Mouse (Mus musculus) intestine, postnatal 0 days (tissue): Measurements from ENCODE around the gene Dtx1. TPM values are rescaled to one million over a fixed set of nuclear protein-coding genes. Genes with fewer than 3 reads are reported as not detected.

Source experiments
- ATAC-seq: fragments of 200-750 bp; cut with Nextera tagmentation; 2 replicates; pipeline ENCODE4 v1.8.0; 2017; ENCODE audit warnings: mild to moderate bottlenecking, moderate TSS enrichment, moderate library complexity
- H3K27ac ChIP-seq: fragments of 300-500 bp; sonication (generic); 2 replicates; pipeline ENCODE4 v1.5.1; 2014; ENCODE audit warnings: mild to moderate bottlenecking, low read depth, low read length, moderate library complexity
- H3K27me3 ChIP-seq: fragments of 300-500 bp; sonication (generic); replicated peaks from 2 replicates; pipeline ENCODE4 v1.6.1; 2014; ENCODE audit warnings: low read length, mixed read lengths; ENCODE audit not compliant: control insufficient read depth, insufficient read depth
- H3K36me3 ChIP-seq: fragments of 300-500 bp; sonication (generic); 2 replicates; pipeline ENCODE4 v1.6.1; 2014; ENCODE audit warnings: mild to moderate bottlenecking, moderate library complexity; ENCODE audit not compliant: control insufficient read depth, insufficient read depth
- H3K4me1 ChIP-seq: fragments of 300-500 bp; sonication (generic); replicated peaks from 2 replicates; pipeline ENCODE4 v1.6.1; 2014; ENCODE audit warnings: antibody characterized with exemption, low read length, mixed read lengths; ENCODE audit not compliant: control insufficient read depth, insufficient read depth
- H3K4me2 ChIP-seq: fragments of 300-500 bp; sonication (generic); replicated peaks from 2 replicates; pipeline ENCODE4 v1.6.1; 2014; ENCODE audit warnings: low read depth, mild to moderate bottlenecking, moderate library complexity
- H3K4me3 ChIP-seq: fragments of 300-500 bp; sonication (generic); 2 replicates; pipeline ENCODE4 v1.5.1; 2014; ENCODE audit warnings: low read depth, low read length
- H3K9ac ChIP-seq: fragments of 300-500 bp; sonication (generic); 2 replicates; pipeline ENCODE4 v1.6.1; 2014; ENCODE audit warnings: mild to moderate bottlenecking, low read depth, low read length
- H3K9me3 ChIP-seq: fragments of 300-500 bp; sonication (generic); 2 replicates; pipeline ENCODE4 v1.6.1; 2016; ENCODE audit warnings: mixed run types; ENCODE audit not compliant: control insufficient read depth
- CTCF ChIP-seq: sonication (generic); IDR thresholded peaks from 2 replicates; pipeline ENCODE4 v1.5.1; 2016; ENCODE audit warnings: low read depth, mild to moderate bottlenecking, control low read depth, antibody characterized with exemption, moderate library complexity
- WGBS: fragments of 180-500 bp; shearing (Covaris S2); extraction: QIAGEN DNeasy Blood & Tissue Kit; methylation state at CpG from one replicate; pipeline ENCODE4 v1.1.7; 2014; 5-methylcytosine and 5-hydroxymethylcytosine counted together
- polyA plus RNA-seq: library from polyadenylated mRNA; unstranded; fragments of >200 nt; fragmentation: Nextera tagmentation; extraction: Ambion mirVana; gene quantifications from 2 replicates; pipeline ENCODE4 v1.2.1, GENCODE M21; 2015

Gene Dtx1
- polyA plus RNA-seq, 1 experiment from 2014 or later: 2.3 TPM

DNA sequence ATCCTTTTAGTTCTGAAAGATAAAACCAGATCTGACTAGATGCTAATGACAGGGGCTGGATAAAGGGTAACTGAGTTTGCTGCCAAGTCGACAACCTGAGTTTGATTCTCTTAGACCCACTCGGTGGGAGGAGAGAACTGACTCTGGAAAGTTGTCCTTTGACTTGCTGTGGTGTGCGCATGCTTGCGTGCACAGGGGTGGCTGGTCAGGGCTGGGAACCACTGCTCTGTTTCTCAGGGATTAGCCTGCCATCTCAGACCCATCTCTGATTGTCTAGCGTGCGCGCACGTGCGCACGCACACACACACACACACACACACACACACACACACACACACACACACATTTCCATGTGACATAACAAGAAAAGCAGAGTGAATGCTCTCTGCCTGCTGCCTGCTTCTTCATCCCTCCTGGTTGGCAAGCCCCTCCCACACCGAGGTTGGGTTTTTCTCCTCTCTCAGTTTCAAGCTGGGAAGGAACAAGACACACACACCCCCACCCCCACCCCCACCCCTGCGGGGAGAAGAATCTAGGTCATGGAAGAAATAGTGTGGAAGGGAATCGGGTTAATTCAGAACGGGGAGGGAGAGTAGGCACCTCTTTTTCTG lies 22.8 kb upstream of the Dtx1 start:
- H3K4me3 ChIP-seq: no peak overlapping the region
- H3K27me3 ChIP-seq: no peaks in the 10 kb centered on the region
- no peak for TF ChIP-seq CTCF
- no peaks in the 10 kb centered on the region for H3K36me3 ChIP-seq
- 69% methylated on average over 14 of the region's 14 CpGs for WGBS
- no peak overlapping the region for H3K4me2 ChIP-seq
- H3K9me3 ChIP-seq: no peaks in the 10 kb centered on the region
- H3K9ac ChIP-seq: no peak overlapping the region
- no peak for ATAC-seq
- H3K27ac ChIP-seq: no peak overlapping the region
- no peaks in the 10 kb centered on the region for H3K4me1 ChIP-seq

DNA sequence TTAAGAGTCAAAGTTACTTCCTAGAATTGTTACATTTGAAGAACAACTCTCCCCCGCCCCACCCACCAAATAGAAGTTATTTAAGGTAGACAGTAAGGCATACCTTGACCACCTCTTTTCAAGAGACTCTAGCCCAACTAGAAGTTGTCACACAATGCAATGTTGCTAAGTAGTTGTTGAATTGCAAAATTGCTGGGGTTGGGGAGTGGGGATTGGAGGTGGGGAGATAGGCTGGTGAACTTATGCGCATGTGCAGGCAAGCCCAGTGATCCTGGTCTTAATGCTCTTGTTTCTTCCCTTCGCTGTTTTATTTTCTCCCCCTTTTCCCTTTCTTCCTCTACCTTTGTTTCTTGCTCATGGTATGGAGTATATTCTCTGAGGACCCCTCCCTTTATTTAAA lies 22.0 kb upstream of the Dtx1 start:
- Histone ChIP-seq H3K4me3 (no peak overlapping the region), H3K27me3 (no peaks in the 10 kb centered on the region), H3K27ac (no peak overlapping the region), H3K9ac (no peak overlapping the region), H3K4me1 (no peaks in the 10 kb centered on the region), H3K36me3 (no peaks in the 10 kb centered on the region), H3K4me2 (no peak overlapping the region), H3K9me3 (no peaks in the 10 kb centered on the region)
- ATAC-seq: no peak
- TF ChIP-seq CTCF: no peak
- whole genome bisulfite sequencing: 90% methylated on average over 3 of the region's 3 CpGs

DNA sequence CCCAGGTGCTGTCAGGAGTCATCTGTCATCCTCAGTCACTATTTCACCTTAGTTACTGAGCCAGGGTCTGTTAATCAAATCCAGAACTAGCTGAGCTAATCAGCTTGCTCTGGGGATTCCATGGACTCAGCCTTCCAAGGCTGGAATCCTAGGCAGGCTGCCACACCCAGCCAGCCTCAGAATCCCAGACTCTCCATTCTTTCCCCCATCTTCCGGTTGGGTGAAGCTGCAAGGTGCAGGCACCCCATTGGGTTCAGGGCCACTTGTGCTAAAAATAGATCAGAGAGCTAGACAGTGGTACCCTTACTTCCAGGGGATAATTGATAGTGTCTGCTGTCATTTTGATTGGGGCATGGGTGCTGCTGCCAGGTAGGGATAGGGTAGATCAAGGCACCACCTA lies 21.0 kb upstream of the Dtx1 start:
- Histone ChIP-seq H3K9ac (no peak overlapping the region), H3K27me3 (no peaks in the 10 kb centered on the region), H3K4me1 (no peaks in the 10 kb centered on the region), H3K36me3 (no peaks in the 10 kb centered on the region), H3K9me3 (no peaks in the 10 kb centered on the region), H3K4me3 (no peak overlapping the region), H3K4me2 (no peak overlapping the region), H3K27ac (no peak overlapping the region)
- TF ChIP-seq CTCF: no peak
- 63% methylated on average over 1 of the region's 1 CpGs for WGBS
- ATAC-seq: no peak

DNA sequence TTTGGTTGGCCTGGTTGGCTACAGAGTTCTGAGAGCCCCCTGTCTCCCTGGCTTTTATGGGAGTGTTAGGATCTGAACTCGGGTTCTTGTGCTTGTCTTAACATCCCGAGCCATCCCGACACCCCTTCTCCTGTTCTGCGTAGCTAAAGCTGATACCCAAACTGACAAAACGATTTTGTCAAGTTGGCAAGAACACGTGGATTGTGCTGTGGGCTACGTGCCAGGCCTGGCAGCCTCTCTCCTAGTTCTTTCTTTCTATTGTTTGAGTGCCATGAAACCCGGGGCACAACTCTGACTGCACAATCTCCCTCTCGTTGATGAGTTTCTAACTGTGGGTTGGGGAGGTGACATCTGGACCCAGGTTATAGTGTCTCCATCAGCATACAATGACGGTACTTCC lies 17.6 kb upstream of the Dtx1 start:
- H3K9ac ChIP-seq: no peak overlapping the region
- H3K36me3 ChIP-seq: no peaks in the 10 kb centered on the region
- WGBS: 79% methylated on average over 10 of the region's 10 CpGs
- no peak for ATAC-seq
- H3K4me2 ChIP-seq: no peak overlapping the region
- H3K9me3 ChIP-seq: no peaks in the 10 kb centered on the region
- no peak for TF ChIP-seq CTCF
- H3K4me3 ChIP-seq: no peak overlapping the region
- H3K4me1 ChIP-seq: no peaks in the 10 kb centered on the region
- H3K27me3 ChIP-seq: no peaks in the 10 kb centered on the region
- H3K27ac ChIP-seq: no peak overlapping the region

DNA sequence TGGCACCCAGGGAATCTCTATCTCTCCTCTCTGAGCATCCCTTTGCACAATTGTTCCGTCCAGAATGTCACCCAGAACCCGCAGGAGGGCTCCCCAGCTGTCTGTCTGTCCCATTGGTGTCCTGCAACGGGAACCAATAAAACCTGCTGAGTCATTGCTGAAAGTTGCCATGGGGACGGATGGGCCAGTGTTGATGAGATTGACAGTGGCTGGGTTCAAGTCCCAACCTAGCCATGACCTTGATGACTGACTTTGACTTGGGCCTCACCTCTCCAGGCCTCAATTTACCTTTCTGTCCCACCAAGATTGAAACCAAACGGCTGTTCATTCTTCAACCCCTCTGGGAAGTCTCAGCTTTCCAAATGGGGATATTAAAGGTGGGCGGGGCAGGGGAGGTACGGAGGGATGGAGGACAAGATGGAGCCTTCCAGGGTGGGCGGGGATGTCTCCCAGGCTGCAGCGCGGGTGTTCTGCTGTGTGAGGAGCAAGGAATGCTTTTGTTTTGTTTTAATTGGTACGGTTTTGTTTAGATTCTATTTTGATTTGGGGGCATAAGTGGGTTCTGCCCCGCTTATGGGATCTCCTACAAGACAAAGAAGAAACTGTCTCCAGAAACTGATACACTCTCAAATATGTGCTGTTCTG lies 14.2 kb upstream of the Dtx1 start:
- Histone ChIP-seq H3K36me3 (no peaks in the 10 kb centered on the region), H3K4me3 (no peak overlapping the region), H3K9ac (no peak overlapping the region), H3K9me3 (no peaks in the 10 kb centered on the region), H3K4me2 (no peak overlapping the region), H3K4me1 (no peaks in the 10 kb centered on the region), H3K27me3 (no peaks in the 10 kb centered on the region), H3K27ac (no peak overlapping the region)
- ATAC-seq: no peak
- no peak for TF ChIP-seq CTCF
- 53% methylated on average over 12 of the region's 12 CpGs for WGBS

DNA sequence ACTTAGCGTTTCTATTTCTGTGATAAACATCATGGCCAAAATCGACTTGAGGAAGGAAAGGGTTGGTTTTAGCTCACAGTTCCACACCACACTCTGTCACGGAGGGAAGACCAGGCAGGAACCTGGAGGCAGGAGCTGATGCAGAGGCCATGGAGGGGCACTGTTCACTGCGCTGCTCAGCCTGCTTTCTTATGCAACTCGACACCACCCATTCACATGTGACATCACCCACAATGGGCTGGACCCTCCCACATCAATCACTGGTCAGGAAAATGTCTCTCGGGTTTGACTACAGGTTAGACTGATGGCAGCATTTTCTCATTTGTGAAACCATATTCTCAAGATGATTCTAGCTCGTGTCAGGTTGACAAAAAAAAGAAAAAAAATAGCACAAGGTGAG lies 9.3 kb upstream of the Dtx1 start:
- Histone ChIP-seq H3K4me1 (no peaks in the 10 kb centered on the region), H3K27me3 (no peaks in the 10 kb centered on the region), H3K36me3 (no peaks in the 10 kb centered on the region), H3K4me3 (no peak overlapping the region), H3K9me3 (no peaks in the 10 kb centered on the region), H3K27ac (no peak overlapping the region), H3K4me2 (no peak overlapping the region), H3K9ac (no peak overlapping the region)
- WGBS: 54% methylated on average over 7 of the region's 7 CpGs
- TF ChIP-seq CTCF: no peak
- ATAC-seq: no peak
